ENCODE assay signal across 8 mouse cellular contexts in the genomic region with DNA sequence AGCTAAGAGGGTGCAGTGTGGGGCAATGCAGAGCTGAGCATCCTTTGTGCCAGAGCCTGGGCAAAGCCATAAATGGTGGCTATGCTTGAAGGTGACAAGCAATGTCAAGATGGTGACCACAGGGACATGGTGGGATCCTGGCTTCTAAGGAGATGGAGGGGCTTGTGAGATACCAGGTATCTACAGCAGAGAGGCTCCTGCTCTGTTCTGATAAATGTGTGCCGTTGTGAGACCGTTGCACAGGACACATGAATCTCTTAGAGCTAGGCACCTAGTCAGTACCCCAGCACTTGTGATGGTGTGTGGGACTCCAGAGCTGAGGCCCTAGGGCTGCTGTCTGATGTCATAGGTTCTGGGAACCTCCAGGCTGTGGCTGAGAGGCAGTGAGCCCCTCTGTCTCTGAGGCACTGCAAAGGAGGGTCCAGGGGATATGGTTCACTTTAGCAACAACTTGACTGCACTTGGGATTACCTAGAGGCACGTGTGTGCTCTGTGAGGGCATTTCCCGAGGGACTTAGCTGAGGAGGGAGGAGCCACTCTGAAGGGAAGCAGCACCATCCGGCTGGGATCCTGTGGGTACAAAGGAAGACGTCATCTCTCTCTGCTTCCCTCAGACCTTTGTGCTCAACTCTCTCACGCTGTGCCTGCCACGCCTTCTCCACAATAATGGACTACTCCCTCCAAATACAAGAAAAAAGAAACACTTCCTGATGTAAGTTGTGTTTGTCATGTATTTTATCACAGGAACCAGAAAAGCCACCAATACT.
DNase-seq lines count a peak whose midpoint lies in the region; ATAC-seq and TF ChIP-seq lines count a peak whose summit lies in the region.

No protein-coding gene starts in this region.

- H3K36me3 ChIP-seq in kidney, embryonic 15.5 days: no peaks in the 10 kb centered on the region
- no peaks in the 10 kb centered on the region for H3K36me3 ChIP-seq in hindbrain, embryonic 15.5 days
- H3K36me3 ChIP-seq in neural tube, embryonic 14.5 days (ENCODE audit: control insufficient read depth, insufficient read depth, low read length): no peaks in the 10 kb centered on the region
- H3K36me3 ChIP-seq in thymus, adult 2 months (ENCODE audit: control insufficient read depth, insufficient read depth, low read length): no peaks in the 10 kb centered on the region

- no peak overlapping the region for H3K4me3 ChIP-seq in kidney, embryonic 15.5 days (replicated peaks)
- H3K4me3 ChIP-seq in hindbrain, embryonic 15.5 days: no peak overlapping the region
- no peak overlapping the region for H3K4me3 ChIP-seq in neural tube, embryonic 14.5 days (ENCODE audit: low read depth, low read length)
- H3K4me3 ChIP-seq in thymus, adult 2 months (ENCODE audit: control insufficient read depth, insufficient read depth, low read length): no peak overlapping the region

- H3K27me3 ChIP-seq in kidney, embryonic 15.5 days: peaks cover 75% of the 10 kb centered on the region
- no peaks in the 10 kb centered on the region for H3K27me3 ChIP-seq in hindbrain, embryonic 15.5 days
- H3K27me3 ChIP-seq in neural tube, embryonic 14.5 days (ENCODE audit: control insufficient read depth, insufficient read depth, low read length): no peaks in the 10 kb centered on the region
- no peaks in the 10 kb centered on the region for H3K27me3 ChIP-seq in thymus, adult 2 months (ENCODE audit: control insufficient read depth, insufficient read depth, low read length)

- peaks cover 65% of the 10 kb centered on the region for H3K4me1 ChIP-seq in kidney, embryonic 15.5 days
- peaks cover 40% of the 10 kb centered on the region for H3K4me1 ChIP-seq in hindbrain, embryonic 15.5 days (replicated peaks)
- H3K4me1 ChIP-seq in neural tube, embryonic 14.5 days (ENCODE audit: control insufficient read depth, insufficient read depth, low read length): peaks cover 25% of the 10 kb centered on the region
- no peaks in the 10 kb centered on the region for H3K4me1 ChIP-seq in thymus, adult 2 months (replicated peaks; ENCODE audit: control insufficient read depth, insufficient read depth, low read length)

- no peak overlapping the region for H3K27ac ChIP-seq in kidney, embryonic 15.5 days
- peak overlapping the region; percentile 83 for H3K27ac ChIP-seq in hindbrain, embryonic 15.5 days (replicated peaks)
- H3K27ac ChIP-seq in neural tube, embryonic 14.5 days (ENCODE audit: low read depth, low read length): peak overlapping the region; percentile 77; the same call in 1 of the 2 replicates
- no peak overlapping the region for H3K27ac ChIP-seq in thymus, adult 2 months (ENCODE audit: control insufficient read depth, insufficient read depth, low read length)

- TF ChIP-seq POLR2A in thymus, adult 2 months (IDR thresholded peaks at IDR 0.05; ENCODE audit: control insufficient read depth, extremely low read depth, insufficient read depth, low read length, poor library complexity): no peak

- TF ChIP-seq CTCF in thymus, adult 2 months (IDR thresholded peaks at IDR 0.05; ENCODE audit: borderline replicate concordance, control insufficient read depth, extremely low read depth, insufficient read depth, low read length, poor library complexity): no peak

- H3K9me3 ChIP-seq in kidney, embryonic 15.5 days (replicated peaks): no peaks in the 10 kb centered on the region
- no peaks in the 10 kb centered on the region for H3K9me3 ChIP-seq in hindbrain, embryonic 15.5 days
- no peaks in the 10 kb centered on the region for H3K9me3 ChIP-seq in neural tube, embryonic 14.5 days (ENCODE audit: control insufficient read depth, low read length)

- H3K4me2 ChIP-seq in kidney, embryonic 15.5 days: no peak overlapping the region
- H3K4me2 ChIP-seq in hindbrain, embryonic 15.5 days: peak overlapping the region; percentile 19; the same call in 1 of the 2 replicates
- no peak overlapping the region for H3K4me2 ChIP-seq in neural tube, embryonic 14.5 days (ENCODE audit: low read depth, low read length)

- WGBS in kidney, embryonic 15.5 days: 42% methylated on average over 8 of the region's 8 CpGs
- 22% methylated on average over 8 of the region's 8 CpGs for WGBS in hindbrain, embryonic 15.5 days
- 34% methylated on average over 8 of the region's 8 CpGs for WGBS in neural tube, embryonic 14.5 days
- WGBS in thymus, adult 2 months: 47% methylated on average over 8 of the region's 8 CpGs

- peak; percentile 46 to 58 for DNase-seq in kidney, postnatal 36 days
- peak; percentile 69 for DNase-seq in embryo, embryonic 11 days
- DNase-seq in gastrocnemius, postnatal 10 days: no peak
- DNase-seq in thymus, adult 2 months: no peak

- H3K9ac ChIP-seq in kidney, embryonic 15.5 days: no peak overlapping the region
- H3K9ac ChIP-seq in hindbrain, embryonic 15.5 days: no peak overlapping the region
- H3K9ac ChIP-seq in neural tube, embryonic 14.5 days (replicated peaks; ENCODE audit: low read depth, low read length): no peak overlapping the region

- ATAC-seq in kidney, embryonic 15.5 days (replicated peaks; ENCODE audit: low FRiP score): no peak
- ATAC-seq in hindbrain, embryonic 15.5 days (ENCODE audit: low FRiP score, low read depth): 0 out of 2 replicates have a peak, but pooled peaks have one; percentile 24
- no peak for ATAC-seq in neural tube, embryonic 14.5 days (ENCODE audit: low read depth)
- ATAC-seq in megakaryocyte, adult 5-6 weeks (ENCODE audit: poor library complexity, severe bottlenecking): no peak

Comparison
In these comparisons a context has a peak if more than half of its experiments do, and no peak if none do; other contexts are left out.
1. DNase-seq: peak in kidney, postnatal 36 days (2 of 2) and embryo, embryonic 11 days (single experiment); none in gastrocnemius, postnatal 10 days (single experiment) and thymus, adult 2 months (single experiment).
2. H3K27ac ChIP-seq: peak in hindbrain, embryonic 15.5 days (single experiment) and neural tube, embryonic 14.5 days (single experiment); none in kidney, embryonic 15.5 days (single experiment) and thymus, adult 2 months (single experiment).